Mouse (Mus musculus) MEL (cell line): Measurements from ENCODE around the gene Mylk. TPM values are rescaled to one million over a fixed set of nuclear protein-coding genes. Genes with fewer than 3 reads are reported as not detected.

ENCODE experiments used
- DNase-seq: peaks from one replicate; pipeline ENCODE4 v3.0.0; 2011; ENCODE audit warnings: low read depth, low spot score
- H3K27ac ChIP-seq: 2 replicates; pipeline ENCODE4 v1.5.1; 2012; ENCODE audit warnings: low read depth, mild to moderate bottlenecking, control low read depth, low read length, moderate library complexity; ENCODE audit not compliant: control insufficient read depth
- H3K27me3 ChIP-seq, 2 experiments: fragments of 150-350 bp in 1 of 2; sonication (generic) in 1 of 2; 2 replicates each; pipeline ENCODE4 v1.6.1; 2012; ENCODE audit warnings: low read length in 2 of 2, mild to moderate bottlenecking in 2 of 2, improper control_type of control experiment in 1 of 2, moderate library complexity in 1 of 2; ENCODE audit not compliant: insufficient read depth in 2 of 2, control insufficient read depth in 1 of 2
- H3K36me3 ChIP-seq, 2 experiments: 2 replicates each; pipeline ENCODE4 v1.6.1; 2012 to 2014; ENCODE audit warnings: low read length in 2 of 2, improper control_type of control experiment in 1 of 2, inconsistent platforms in 1 of 2, mild to moderate bottlenecking in 1 of 2; ENCODE audit not compliant: insufficient read depth in 2 of 2, control insufficient read depth in 1 of 2
- H3K4me1 ChIP-seq, 2 experiments: fragments of 150-350 bp in 1 of 2; sonication (generic) in 1 of 2; 2 replicates each; pipeline ENCODE4 v1.6.1; 2012; ENCODE audit warnings: low read length in 2 of 2, improper control_type of control experiment in 1 of 2, mild to moderate bottlenecking in 1 of 2; ENCODE audit not compliant: insufficient read depth in 2 of 2, control insufficient read depth in 1 of 2
- H3K4me3 ChIP-seq, 2 experiments: fragments of 150-350 bp in 1 of 2; sonication (generic) in 1 of 2; 2 replicates each; pipeline ENCODE4 v1.5.1; 2012; ENCODE audit warnings: low read depth in 2 of 2, low read length in 2 of 2, mild to moderate bottlenecking in 2 of 2, moderate library complexity in 2 of 2, control low read depth in 1 of 2, improper control_type of control experiment in 1 of 2; ENCODE audit not compliant: control insufficient read depth in 1 of 2, insufficient read depth in 1 of 2
- H3K79me2 ChIP-seq: 2 replicates; pipeline ENCODE4 v1.6.1; 2012; ENCODE audit warnings: mild to moderate bottlenecking, low read length, moderate library complexity; ENCODE audit not compliant: control insufficient read depth, poor library complexity, insufficient read depth
- H3K9ac ChIP-seq: 2 replicates; pipeline ENCODE4 v1.6.1; 2012; ENCODE audit warnings: low read depth, mild to moderate bottlenecking, control low read depth, low read length, moderate library complexity; ENCODE audit not compliant: control insufficient read depth, poor library complexity, severe bottlenecking
- H3K9me3 ChIP-seq: fragments of 150-350 bp; sonication (generic); replicated peaks from 2 replicates; pipeline ENCODE4 v1.6.1; 2012; ENCODE audit warnings: mild to moderate bottlenecking, low read length, improper control_type of control experiment, moderate library complexity; ENCODE audit not compliant: insufficient read depth
- CHD1 ChIP-seq: IDR thresholded peaks from 2 replicates; pipeline ENCODE4 v1.6.1; 2012; ENCODE audit warnings: low read depth, mild to moderate bottlenecking, inconsistent platforms, low read length, improper control_type of control experiment
- CHD2 ChIP-seq: IDR thresholded peaks from 2 replicates; pipeline ENCODE4 v1.6.1; 2011; ENCODE audit warnings: low read length, improper control_type of control experiment
- ELF1 ChIP-seq: IDR thresholded peaks from 2 replicates; pipeline ENCODE4 v1.6.1; 2014; ENCODE audit warnings: low read depth, mild to moderate bottlenecking, inconsistent platforms, low read length, improper control_type of control experiment, moderate library complexity
- ETS1 ChIP-seq: IDR thresholded peaks from 2 replicates; pipeline ENCODE4 v1.6.1; 2012; ENCODE audit warnings: low read depth, mild to moderate bottlenecking, inconsistent platforms, low read length, improper control_type of control experiment, moderate library complexity
- GABPA ChIP-seq: IDR thresholded peaks from 2 replicates; pipeline ENCODE4 v1.6.1; 2012; ENCODE audit warnings: low read depth, mild to moderate bottlenecking, inconsistent platforms, low read length, improper control_type of control experiment, moderate library complexity
- GATA1 ChIP-seq: IDR thresholded peaks from 2 replicates; pipeline ENCODE4 v1.6.1; 2011; ENCODE audit warnings: low read depth, low read length, improper control_type of control experiment
- MEF2A ChIP-seq: IDR thresholded peaks from 2 replicates; pipeline ENCODE4 v1.6.1; 2014; ENCODE audit warnings: low read depth, mild to moderate bottlenecking, inconsistent platforms, low read length, improper control_type of control experiment; ENCODE audit not compliant: poor library complexity, insufficient replicate concordance, severe bottlenecking; ENCODE audit errors: extremely low read depth
- MYB ChIP-seq: IDR thresholded peaks from 2 replicates; pipeline ENCODE4 v1.6.1; 2011; ENCODE audit warnings: mild to moderate bottlenecking, low read depth, low read length, improper control_type of control experiment
- MYC ChIP-seq: IDR thresholded peaks from 2 replicates; pipeline ENCODE4 v1.6.1; 2011; ENCODE audit warnings: low read depth, mild to moderate bottlenecking, low read length, improper control_type of control experiment, moderate library complexity
- NELFE ChIP-seq: IDR thresholded peaks from 2 replicates; pipeline ENCODE4 v1.6.1; 2011; ENCODE audit warnings: low read depth, low read length, improper control_type of control experiment
- POLR2AphosphoS2 ChIP-seq: IDR thresholded peaks from 2 replicates; pipeline ENCODE4 v1.6.1; 2011; ENCODE audit warnings: low read length, improper control_type of control experiment
- POLR2AphosphoS5 ChIP-seq: IDR thresholded peaks from 2 replicates; pipeline ENCODE4 v1.6.1; 2012; ENCODE audit warnings: low read depth, borderline replicate concordance, mild to moderate bottlenecking, inconsistent platforms, low read length, moderate library complexity, mixed read lengths
- RCOR1 ChIP-seq: IDR thresholded peaks from 2 replicates; pipeline ENCODE4 v1.6.1; 2012; ENCODE audit warnings: low read depth, mild to moderate bottlenecking, inconsistent platforms, low read length, improper control_type of control experiment
- SIN3A ChIP-seq: IDR thresholded peaks from 2 replicates; pipeline ENCODE4 v1.6.1; 2012; ENCODE audit warnings: low read length, improper control_type of control experiment, inconsistent platforms
- SMC3 ChIP-seq: IDR thresholded peaks from 2 replicates; pipeline ENCODE4 v1.6.1; 2011; ENCODE audit warnings: low read depth, low read length, improper control_type of control experiment
- TCF12 ChIP-seq: IDR thresholded peaks from 2 replicates; pipeline ENCODE4 v1.6.1; 2014; ENCODE audit warnings: low read depth, mild to moderate bottlenecking, inconsistent platforms, low read length, improper control_type of control experiment, moderate library complexity
- UBTF ChIP-seq: IDR thresholded peaks from 2 replicates; pipeline ENCODE4 v1.6.1; 2012; ENCODE audit warnings: low read depth, mild to moderate bottlenecking, inconsistent platforms, low read length, improper control_type of control experiment, moderate library complexity, borderline replicate concordance; ENCODE audit not compliant: insufficient read depth
- USF1 ChIP-seq: IDR thresholded peaks from 2 replicates; pipeline ENCODE4 v1.6.1; 2014; ENCODE audit warnings: low read depth, mild to moderate bottlenecking, inconsistent platforms, low read length, improper control_type of control experiment, moderate library complexity
- ZC3H11A ChIP-seq: IDR thresholded peaks from 2 replicates; pipeline ENCODE4 v1.6.1; 2012; ENCODE audit warnings: low read depth, mild to moderate bottlenecking, inconsistent platforms, low read length, improper control_type of control experiment
- ZMIZ1 ChIP-seq: IDR thresholded peaks from 2 replicates; pipeline ENCODE4 v1.6.1; 2012; ENCODE audit warnings: low read depth, mild to moderate bottlenecking, inconsistent platforms, low read length, improper control_type of control experiment, moderate library complexity
- polyA plus RNA-seq, 2 experiments: library from polyadenylated mRNA; stranded (reverse) in 1 of 2; unstranded in 1 of 2; fragments of >175 nt in 1 of 2; fragments of >200 nt in 1 of 2; gene quantifications; 2 replicates each; pipeline versions ENCODE4 v1.2.1 to v1.2.4; 2012; ENCODE audit warnings: low replicate concordance in 2 of 2, low read depth in 1 of 2; ENCODE audit not compliant: insufficient read length in 2 of 2, insufficient read depth in 1 of 2, missing spikeins in 1 of 2
- total RNA-seq: library from RNA; depleted of rRNA; stranded (reverse); fragments of 300-350 nt; gene quantifications from 2 replicates; pipeline ENCODE4 v1.2.3, GENCODE M21; 2012

The Mylk gene
- total and polyA plus RNA-seq, 3 experiments: not detected

- Histone ChIP-seq H3K4me1 (no peaks in the 10 kb centered on the region), H3K4me3 (no peak overlapping the region), H3K79me2 (no peaks in the 10 kb centered on the region), H3K27me3 (no peaks in the 10 kb centered on the region; a peak in 1 of 4 replicates), H3K36me3 (no peaks in the 10 kb centered on the region), H3K9ac (no peak overlapping the region), H3K9me3 (no peaks in the 10 kb centered on the region), H3K27ac (no peak overlapping the region)
- no peak for DNase-seq
- TF ChIP-seq MYC (no peak), GABPA (no peak), ETS1 (no peak), NELFE (no peak), MYB (no peak), POLR2AphosphoS2 (no peak), SIN3A (no peak), TCF12 (no peak), SMC3 (no peak), USF1 (no peak), ZMIZ1 (no peak)
These were observed 184.7 kb downstream of the Mylk start for GRCm38 (mm10) chr16:34929686-34930085.

- no peak for DNase-seq
- Histone ChIP-seq H3K27ac (no peak overlapping the region), H3K4me1 (no peaks in the 10 kb centered on the region), H3K79me2 (no peaks in the 10 kb centered on the region), H3K9me3 (no peaks in the 10 kb centered on the region), H3K27me3 (no peaks in the 10 kb centered on the region; a peak in 1 of 4 replicates), H3K4me3 (no peak overlapping the region), H3K9ac (no peak overlapping the region), H3K36me3 (no peaks in the 10 kb centered on the region)
- TF ChIP-seq MYB (no peak), CHD2 (no peak), MEF2A (no peak), MYC (no peak), GATA1 (no peak), ELF1 (no peak), POLR2AphosphoS5 (no peak), SIN3A (no peak), UBTF (no peak), RCOR1 (no peak), ZC3H11A (no peak), CHD1 (no peak)
These were observed 185.1 kb downstream of the Mylk start for GRCm38 (mm10) chr16:34930110-34930509.
